Mouse (Mus musculus) G1E (cell line): ENCODE data around the gene Gm3417.
"Not testable (repeated sequence)": the region's sequence is repeated elsewhere in the genome, so short reads cannot be mapped to it uniquely, and the experiment has no call there.

Source experiments
- CTCF ChIP-seq: IDR thresholded peaks from 2 replicates; pipeline ENCODE4 v1.5.1; 2012; ENCODE audit warnings: low read depth, low read length, inconsistent platforms, mixed read lengths
- GATA1 ChIP-seq: IDR thresholded peaks from 2 replicates; pipeline ENCODE4 v1.6.1; 2012; ENCODE audit warnings: borderline replicate concordance, low read length, inconsistent platforms, mixed read lengths
- GATA2 ChIP-seq: IDR thresholded peaks from 2 replicates; pipeline ENCODE4 v1.6.1; 2012; ENCODE audit warnings: low read depth, low read length, inconsistent platforms, borderline replicate concordance
- POLR2AphosphoS5 ChIP-seq: IDR thresholded peaks from 2 replicates; pipeline ENCODE4 v1.6.1; 2012; ENCODE audit warnings: low read depth, low read length, inconsistent platforms; ENCODE audit not compliant: insufficient replicate concordance

GRCm38 (mm10) chr17:14993139-14993832 lies 14.7 kb upstream of the Gm3417 start:
- not testable (repeated sequence) for TF ChIP-seq CTCF, GATA1, GATA2, POLR2AphosphoS5
